ENCODE assay signal across 10 mouse cellular contexts in genomic region chr2:178494066-178494465, GRCm38 (mm10).
DNase-seq lines count a peak whose midpoint lies in the region; TF ChIP-seq lines count a peak whose summit lies in the region.
"Had no signal": no experiment of that assay in that cellular context is flagged by ENCODE, and none has a peak within 500 bp of the region (broad histone marks: within the 10 kb centered on the region; RNA-seq: fewer than 3 reads in every experiment).

No protein-coding gene starts in this region.

- 66% methylated on average over 11 of the region's 11 CpGs for WGBS in lung, adult 2 months

- TF ChIP-seq POLR2A in lung, adult 2 months (IDR thresholded peaks at IDR 0.05; ENCODE audit: borderline replicate concordance, extremely low read depth, low read depth, low read length) = no peak

- no peak for TF ChIP-seq CTCF in lung, adult 2 months (IDR thresholded peaks at IDR 0.05; ENCODE audit: insufficient read depth, low read length)

- no peaks in the 10 kb centered on the region for H3K4me1 ChIP-seq in lung, adult 2 months (ENCODE audit: control insufficient read depth, insufficient read depth, low read length)

- no peak overlapping the region for H3K4me3 ChIP-seq in lung, adult 2 months (replicated peaks; ENCODE audit: extremely low read depth, low read depth, low read length)
- H3K4me3 ChIP-seq: midbrain, embryonic 12.5 days had no signal

- DNase-seq in urinary bladder, postnatal 14 days (ENCODE audit: low spot score) = peak; percentile 8
- DNase-seq in urinary bladder, postnatal 25 days (ENCODE audit: low spot score) = no peak
- DNase-seq in heart, adult 11 months = peak; percentile 99
- DNase-seq in kidney, adult 18-20 months = peak; percentile 65
- DNase-seq in thymus, postnatal 0 days (ENCODE audit: low spot score) = no peak
- DNase-seq in testis, postnatal 10 days (ENCODE audit: low spot score) = no peak
- no peak for DNase-seq in right cerebral cortex, postnatal 14 days
- no peak for DNase-seq in lung, adult 2 months
- DNase-seq: retina, postnatal 1 day had no signal

Comparison
In these comparisons a context has a peak if more than half of its experiments do, and no peak if none do; other contexts are left out.
1. DNase-seq: peak in urinary bladder, postnatal 14 days (single experiment), heart, adult 11 months (single experiment) and kidney, adult 18-20 months (single experiment); none in urinary bladder, postnatal 25 days (single experiment), thymus, postnatal 0 days (single experiment), testis, postnatal 10 days (single experiment), right cerebral cortex, postnatal 14 days (single experiment) and lung, adult 2 months (single experiment).